Mouse (Mus musculus) embryonic fibroblast, embryonic 13.5 days (primary cell): ENCODE measurements around the gene Cldnd2.

Source experiments
- CTCF ChIP-seq: IDR thresholded peaks from 2 replicates; pipeline ENCODE4 v1.5.1; 2011; ENCODE audit warnings: mild to moderate bottlenecking, control low read depth, low read length, moderate library complexity, borderline replicate concordance; ENCODE audit not compliant: insufficient read depth
- POLR2A ChIP-seq: IDR thresholded peaks from 2 replicates; pipeline ENCODE4 v1.6.1; 2011; ENCODE audit warnings: low read depth, mild to moderate bottlenecking, control low read depth, low read length, moderate library complexity

DNA sequence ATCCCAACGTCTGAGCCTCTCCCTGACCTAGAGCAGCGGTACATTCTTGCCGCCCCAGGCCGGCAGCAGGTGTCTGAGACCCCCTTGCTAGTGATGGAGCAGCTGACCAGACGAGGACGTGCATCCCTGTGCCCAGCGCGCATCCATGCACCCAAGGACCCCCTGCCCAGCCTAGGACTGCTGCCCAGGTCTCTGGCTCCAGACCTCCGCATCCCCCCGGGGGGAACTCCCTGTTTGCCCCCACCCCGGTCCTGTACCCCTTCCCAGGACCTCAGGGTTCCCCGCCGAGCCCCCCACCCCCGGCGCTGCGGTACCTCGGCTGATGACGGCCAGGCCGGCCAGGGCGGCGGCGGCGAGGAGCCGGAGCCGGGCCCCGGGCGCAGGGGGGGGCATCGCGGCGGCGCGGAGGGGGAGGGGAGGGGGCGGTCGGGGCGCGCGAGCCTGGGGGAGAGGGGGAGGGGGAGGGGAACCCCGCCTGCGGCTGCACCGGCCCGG, 49.1 kb downstream of the Cldnd2 start, which contains the start of gene Iglon5:
- no peak for TF ChIP-seq POLR2A
- TF ChIP-seq CTCF = no peak
